Mouse (Mus musculus): ENCODE measurements at regions not wholly inside any gene's neighbourhood (a gene's known extent, or its start where the extent isn't known, plus 50 kb on each side); places are given as distances from the start of the nearest gene placed in this dataset.
"Not testable (repeated sequence)": the region's sequence is repeated elsewhere in the genome, so short reads cannot be mapped to it uniquely, and the experiment has no call there.

DNA sequence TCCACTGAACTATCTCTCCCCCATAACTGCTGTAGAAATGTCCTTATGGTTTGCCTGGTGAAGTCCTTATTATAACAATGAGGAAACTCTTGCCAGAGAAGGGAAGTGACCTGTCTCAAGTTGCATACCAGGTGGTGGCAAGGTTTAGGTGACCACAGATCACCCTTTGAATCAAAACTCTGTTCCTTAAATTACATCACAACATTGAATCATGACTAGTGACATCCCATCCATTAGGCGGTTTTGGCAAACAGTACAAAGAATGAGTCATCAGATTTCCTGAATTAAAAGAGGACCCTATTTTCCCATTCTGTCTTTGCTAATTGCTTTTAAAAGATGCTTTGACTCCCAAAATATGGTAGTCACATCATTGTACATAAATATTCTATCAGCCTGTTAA, 168.5 kb upstream of the Pgr start:
- Histone ChIP-seq H3K4me3 (ENCODE audit: insufficient read depth, low read length) (no peak overlapping the region), H3K4me1 (ENCODE audit: control insufficient read depth, insufficient read depth, low read length) (peaks cover 7% of the 10 kb centered on the region; the same call in 1 of the 2 replicates), H3K27ac (ENCODE audit: insufficient read depth, low read length) (no peak overlapping the region)
- TF ChIP-seq CTCF (IDR thresholded peaks at IDR 0.05; ENCODE audit: borderline replicate concordance, insufficient read depth, low read length) (no peak), POLR2A (IDR thresholded peaks at IDR 0.05; ENCODE audit: low read depth, low read length) (no peak)

DNA sequence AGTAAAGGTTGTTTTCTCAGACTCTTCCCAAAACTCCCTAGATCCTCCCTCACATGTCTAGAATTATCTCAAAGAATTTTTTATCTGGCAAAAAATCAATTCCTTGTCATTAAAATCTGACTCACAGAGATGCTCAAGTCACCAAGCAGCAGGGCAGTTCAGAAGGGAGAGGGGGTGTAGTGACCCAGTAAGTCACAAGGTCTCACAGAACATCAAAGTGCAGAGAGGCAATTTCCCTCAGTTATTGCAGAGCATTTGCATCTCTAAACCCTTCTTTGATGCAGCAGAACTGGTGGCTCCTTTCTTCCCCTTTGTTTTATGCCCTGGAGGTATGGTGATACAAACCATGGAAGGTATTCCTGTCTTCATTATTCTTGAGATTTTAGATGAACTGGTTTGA, 166.1 kb upstream of the Pgr start:
- Histone ChIP-seq H3K4me3 (ENCODE audit: insufficient read depth, low read length) (no peak overlapping the region), H3K27ac (ENCODE audit: insufficient read depth, low read length) (no peak overlapping the region), H3K4me1 (ENCODE audit: control insufficient read depth, insufficient read depth, low read length) (peaks cover 7% of the 10 kb centered on the region; the same call in 1 of the 2 replicates)
- no peak for TF ChIP-seq CTCF (IDR thresholded peaks at IDR 0.05; ENCODE audit: borderline replicate concordance, insufficient read depth, low read length)
- no peak for TF ChIP-seq POLR2A (IDR thresholded peaks at IDR 0.05; ENCODE audit: low read depth, low read length)

DNA sequence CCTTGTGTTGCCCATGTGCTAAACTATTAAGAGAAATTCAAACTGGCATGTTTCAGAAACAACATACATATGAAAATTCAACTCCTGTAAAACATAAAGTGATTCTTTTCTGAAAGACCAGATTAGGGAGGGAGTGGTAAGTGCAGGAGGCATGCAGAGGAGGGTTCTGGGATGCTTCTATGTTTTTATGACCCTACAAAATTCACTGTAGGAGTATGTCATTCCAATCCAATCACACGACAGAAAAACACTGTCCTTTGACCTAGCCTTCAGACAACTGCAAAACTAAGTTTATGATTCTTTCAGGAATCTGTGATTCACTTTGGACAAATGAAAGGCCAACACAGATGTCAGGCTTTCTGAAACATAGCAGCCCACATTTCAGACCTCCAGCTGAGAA, 159.4 kb upstream of the Pgr start:
- H3K4me1 ChIP-seq (ENCODE audit: control insufficient read depth, insufficient read depth, low read length) = no peaks in the 10 kb centered on the region
- H3K27ac ChIP-seq (ENCODE audit: insufficient read depth, low read length) = peak overlapping the region; percentile 47; the same call in 1 of the 2 replicates
- TF ChIP-seq CTCF (IDR thresholded peaks at IDR 0.05; ENCODE audit: borderline replicate concordance, insufficient read depth, low read length) (no peak), POLR2A (IDR thresholded peaks at IDR 0.05; ENCODE audit: low read depth, low read length) (no peak)
- H3K4me3 ChIP-seq (ENCODE audit: insufficient read depth, low read length) = no peak overlapping the region

DNA sequence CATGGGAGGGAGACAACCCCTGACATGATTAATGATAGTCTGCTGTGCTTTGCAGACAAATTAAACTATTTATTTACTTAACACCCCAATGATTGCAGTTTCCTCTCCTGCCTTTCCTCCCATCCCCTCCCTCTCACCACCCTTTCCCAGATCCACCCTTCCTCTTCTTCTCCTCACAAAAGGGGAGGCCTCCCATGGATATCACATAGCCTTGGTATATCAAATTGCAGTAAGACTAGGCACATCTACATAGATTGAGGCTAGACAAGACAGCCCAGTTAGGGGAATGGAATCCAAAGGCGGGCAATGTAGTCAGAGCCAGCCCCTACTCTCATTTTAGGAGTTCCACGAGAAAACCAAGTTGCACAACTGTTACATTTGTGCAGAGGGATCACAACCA, 149.8 kb upstream of the Pgr start:
- no peaks in the 10 kb centered on the region for H3K4me1 ChIP-seq (ENCODE audit: control insufficient read depth, insufficient read depth, low read length)
- TF ChIP-seq CTCF (IDR thresholded peaks at IDR 0.05; ENCODE audit: borderline replicate concordance, insufficient read depth, low read length) (no peak), POLR2A (IDR thresholded peaks at IDR 0.05; ENCODE audit: low read depth, low read length) (no peak)
- H3K4me3 ChIP-seq (ENCODE audit: insufficient read depth, low read length) = no peak overlapping the region
- no peak overlapping the region for H3K27ac ChIP-seq (ENCODE audit: insufficient read depth, low read length)

DNA sequence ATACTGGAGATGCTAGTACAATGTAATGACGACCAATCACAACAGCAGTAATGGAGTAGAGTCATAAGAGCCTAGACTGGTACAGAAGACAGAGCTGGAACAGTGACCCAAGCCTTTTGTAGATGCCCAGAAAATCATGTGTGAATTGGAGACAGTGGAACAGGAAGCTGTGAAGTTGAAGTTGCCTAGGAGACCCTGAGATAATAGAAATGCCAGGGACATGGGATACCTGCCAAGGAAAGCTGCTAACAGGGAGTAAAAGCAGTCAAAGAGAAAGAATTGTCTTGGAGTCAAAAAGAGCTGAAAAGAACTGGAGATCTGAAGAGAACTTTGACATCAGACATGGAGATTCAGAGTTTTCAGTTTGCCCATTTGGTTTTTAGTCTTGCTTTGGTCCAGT, 138.8 kb upstream of the Pgr start:
- no peaks in the 10 kb centered on the region for H3K4me1 ChIP-seq (ENCODE audit: control insufficient read depth, insufficient read depth, low read length)
- no peak overlapping the region for H3K4me3 ChIP-seq (ENCODE audit: insufficient read depth, low read length)
- TF ChIP-seq CTCF (IDR thresholded peaks at IDR 0.05; ENCODE audit: borderline replicate concordance, insufficient read depth, low read length) = no peak
- TF ChIP-seq POLR2A (IDR thresholded peaks at IDR 0.05; ENCODE audit: low read depth, low read length) = no peak
- H3K27ac ChIP-seq (ENCODE audit: insufficient read depth, low read length) = no peak overlapping the region

DNA sequence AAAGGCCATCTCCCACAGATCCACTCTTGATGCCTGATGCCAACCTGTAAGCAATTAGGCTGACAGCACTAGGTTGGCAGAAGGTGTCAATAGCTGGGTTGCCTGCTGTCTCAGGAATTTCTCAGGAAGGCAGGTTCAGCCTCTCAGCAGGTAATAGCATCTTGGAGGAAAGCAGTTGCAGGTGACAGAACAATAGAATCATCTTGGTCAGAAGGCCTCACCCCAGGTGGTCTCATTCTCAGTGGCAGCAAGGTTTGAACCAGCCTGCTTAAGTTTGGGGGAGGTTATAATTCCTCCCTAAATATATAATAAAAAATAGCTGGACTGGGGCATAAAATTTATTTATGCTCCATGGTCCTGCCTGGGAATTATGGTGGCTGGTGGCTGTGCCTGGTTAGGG, 130.2 kb upstream of the Pgr start:
- H3K27ac ChIP-seq (ENCODE audit: insufficient read depth, low read length); H3K4me1 ChIP-seq (ENCODE audit: control insufficient read depth, insufficient read depth, low read length); H3K4me3 ChIP-seq (ENCODE audit: insufficient read depth, low read length): not testable (repeated sequence)

DNA sequence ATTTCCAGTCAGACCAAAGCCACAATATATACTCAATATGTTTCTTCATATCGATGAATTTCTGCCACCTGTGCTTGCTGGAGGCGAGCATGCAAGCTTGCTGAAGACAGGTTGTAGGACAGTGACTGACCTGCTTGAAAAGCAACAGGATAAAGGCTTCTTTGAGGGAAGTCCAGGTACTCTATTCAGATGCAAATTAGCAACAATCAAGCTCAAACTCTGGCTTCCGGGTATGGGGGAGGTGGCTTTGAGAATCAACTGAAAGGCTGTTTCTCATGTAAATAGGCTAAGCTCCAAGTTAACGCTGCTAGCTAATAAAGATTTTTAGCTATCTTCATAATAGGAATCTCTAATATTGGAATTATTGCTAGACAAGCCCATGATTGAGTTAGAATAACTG, 129.6 kb upstream of the Pgr start:
- no peak for TF ChIP-seq CTCF (IDR thresholded peaks at IDR 0.05; ENCODE audit: borderline replicate concordance, insufficient read depth, low read length)
- no peak for TF ChIP-seq POLR2A (IDR thresholded peaks at IDR 0.05; ENCODE audit: low read depth, low read length)
- H3K4me1 ChIP-seq (ENCODE audit: control insufficient read depth, insufficient read depth, low read length) = no peaks in the 10 kb centered on the region

DNA sequence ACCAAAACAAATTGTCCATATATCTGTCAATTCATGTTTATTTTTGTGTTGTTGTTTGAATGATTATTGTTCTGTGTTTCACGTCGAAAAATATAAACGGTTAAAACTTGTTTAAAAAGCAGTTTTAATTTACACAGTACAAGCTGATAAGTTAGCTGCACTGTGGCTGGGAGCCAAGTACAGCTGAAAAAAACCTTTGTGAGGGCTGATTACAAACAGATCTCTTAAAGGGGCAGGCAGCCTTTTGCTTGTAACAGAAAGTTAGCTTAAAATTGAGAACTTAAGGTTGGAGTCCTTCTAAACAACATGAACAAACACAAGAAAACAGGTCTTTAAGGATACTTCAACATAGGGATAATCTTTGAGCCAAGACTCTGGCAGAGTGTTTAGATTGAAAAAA, 118.3 kb upstream of the Pgr start:
- not testable (repeated sequence) for H3K4me1 ChIP-seq (ENCODE audit: control insufficient read depth, insufficient read depth, low read length); H3K4me3 ChIP-seq (ENCODE audit: insufficient read depth, low read length)

More for the DNA sequence above, 129.6 kb upstream of the Pgr start:
- Histone ChIP-seq H3K4me3 (ENCODE audit: insufficient read depth, low read length) (no peak overlapping the region), H3K27ac (ENCODE audit: insufficient read depth, low read length) (no peak overlapping the region)

DNA sequence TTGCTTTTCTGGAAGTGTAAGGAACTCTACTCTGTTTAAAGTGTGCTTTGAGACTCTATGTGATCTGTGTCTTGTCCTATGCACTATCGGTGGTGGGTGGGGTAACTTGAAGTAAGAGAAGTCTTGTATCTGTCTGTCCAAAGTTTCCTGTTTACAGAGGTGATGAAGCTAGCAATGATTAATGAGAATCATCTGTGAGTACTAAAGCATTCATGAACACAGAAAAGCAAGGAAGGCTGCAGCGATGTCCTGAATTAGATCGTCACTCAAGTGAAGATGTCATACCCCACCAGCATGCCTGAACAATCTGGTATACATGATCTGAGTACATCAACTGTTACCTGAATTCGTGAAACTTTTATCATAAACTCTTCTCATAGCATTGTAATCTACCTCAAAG, 85.4 kb upstream of the Pgr start:
- no peaks in the 10 kb centered on the region for H3K4me1 ChIP-seq (ENCODE audit: control insufficient read depth, insufficient read depth, low read length)
- no peak overlapping the region for H3K4me3 ChIP-seq (ENCODE audit: insufficient read depth, low read length)
- H3K27ac ChIP-seq (ENCODE audit: insufficient read depth, low read length) = no peak overlapping the region
- no peak for TF ChIP-seq POLR2A (IDR thresholded peaks at IDR 0.05; ENCODE audit: low read depth, low read length)

More for the DNA sequence above, 118.3 kb upstream of the Pgr start:
- H3K27ac ChIP-seq (ENCODE audit: insufficient read depth, low read length) = not testable (repeated sequence)

DNA sequence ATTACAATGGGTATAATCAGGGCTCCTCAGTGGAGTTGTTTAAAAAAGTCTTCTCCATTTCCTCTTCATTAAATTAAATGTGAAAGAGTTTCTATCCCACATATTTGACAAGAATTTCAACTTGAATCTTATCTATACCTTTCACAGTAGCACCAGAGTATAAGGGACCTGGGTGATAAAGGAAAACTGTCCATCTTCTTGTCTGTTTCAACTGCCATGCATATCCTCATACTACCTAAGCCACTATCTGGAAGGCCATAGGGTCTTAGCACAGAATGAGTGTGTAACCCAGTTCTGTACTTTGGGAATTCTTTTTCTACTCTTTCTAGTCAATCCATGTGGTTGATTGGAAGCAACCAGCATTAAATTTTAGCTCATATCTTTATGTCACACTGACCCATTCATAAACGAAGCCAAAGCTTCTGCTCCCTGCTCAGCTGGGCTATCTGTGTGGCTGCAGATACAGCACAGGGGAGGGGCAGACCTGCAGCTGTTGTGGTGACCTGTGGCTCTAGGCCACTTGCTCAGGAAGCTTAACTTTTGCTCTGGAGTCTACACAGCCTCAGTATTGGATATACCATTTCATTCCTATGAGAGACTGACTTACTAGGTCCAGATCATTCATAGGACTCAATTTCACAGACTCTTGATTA, 75.8 kb upstream of the Pgr start:
- no peak for TF ChIP-seq CTCF (IDR thresholded peaks at IDR 0.05; ENCODE audit: borderline replicate concordance, insufficient read depth, low read length)
- no peak for TF ChIP-seq POLR2A (IDR thresholded peaks at IDR 0.05; ENCODE audit: low read depth, low read length)
- Histone ChIP-seq H3K27ac (ENCODE audit: insufficient read depth, low read length) (no peak overlapping the region), H3K4me3 (ENCODE audit: insufficient read depth, low read length) (no peak overlapping the region), H3K4me1 (ENCODE audit: control insufficient read depth, insufficient read depth, low read length) (no peaks in the 10 kb centered on the region)

DNA sequence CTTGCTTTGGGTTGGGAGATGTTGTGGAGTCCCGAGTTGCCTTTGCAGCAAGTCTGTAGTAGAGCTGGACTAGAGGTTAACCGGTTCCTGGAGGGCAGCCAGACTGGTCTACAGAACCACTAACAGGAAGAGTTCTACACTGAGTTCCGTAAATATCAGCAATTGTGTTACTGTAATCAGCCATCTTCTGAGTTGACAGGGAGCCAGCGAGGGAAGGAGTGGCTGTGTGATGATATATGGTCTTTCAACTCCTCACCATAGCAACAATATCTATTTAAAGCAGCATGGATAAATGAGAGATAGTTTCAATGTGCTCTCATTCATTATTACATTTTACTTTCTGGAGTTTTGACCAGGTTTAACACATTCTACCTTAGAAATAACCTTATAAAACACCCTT, 67.5 kb upstream of the Pgr start:
- Histone ChIP-seq H3K4me1 (ENCODE audit: control insufficient read depth, insufficient read depth, low read length) (no peaks in the 10 kb centered on the region), H3K27ac (ENCODE audit: insufficient read depth, low read length) (no peak overlapping the region), H3K4me3 (ENCODE audit: insufficient read depth, low read length) (no peak overlapping the region)
- TF ChIP-seq CTCF (IDR thresholded peaks at IDR 0.05; ENCODE audit: borderline replicate concordance, insufficient read depth, low read length) (no peak), POLR2A (IDR thresholded peaks at IDR 0.05; ENCODE audit: low read depth, low read length) (no peak)
